Mouse (Mus musculus): ENCODE measurements around the gene Snf8.

DNA sequence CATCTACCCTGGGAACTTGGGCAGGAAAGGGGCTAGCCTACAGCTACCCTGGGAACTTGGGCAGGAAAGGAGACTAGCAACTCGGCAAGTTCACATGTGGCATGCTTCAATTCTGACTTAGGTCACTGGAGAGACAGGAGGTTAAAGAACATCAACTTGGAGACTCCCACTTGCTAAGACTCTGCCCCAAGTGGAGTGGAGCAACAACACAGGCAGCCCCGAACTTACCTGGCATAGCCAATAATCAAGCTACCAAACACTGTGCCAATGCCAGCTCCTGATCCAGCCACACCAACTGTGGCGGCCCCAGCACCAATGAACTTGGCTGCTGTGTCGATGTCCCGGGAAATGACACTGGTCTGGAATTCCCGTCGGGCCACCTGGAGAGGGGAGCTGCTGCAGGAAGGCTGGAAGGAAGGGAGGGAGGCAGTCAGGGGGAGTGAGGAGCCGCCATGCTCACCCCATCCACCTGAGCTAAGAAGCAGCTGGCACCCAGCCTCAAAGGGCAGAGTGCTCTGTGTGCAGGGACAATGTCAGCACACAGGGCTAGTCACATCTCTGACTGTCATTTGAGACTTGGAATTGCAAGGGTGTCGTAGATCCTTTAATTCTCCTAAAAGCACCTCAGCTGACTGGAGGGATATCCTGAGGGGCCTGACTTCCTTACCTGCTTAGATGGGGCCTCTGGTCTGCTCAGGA lies 38.8 kb downstream of the Snf8 start:
- TF ChIP-seq GATA2 (IDR thresholded peaks at IDR 0.05; ENCODE audit: borderline replicate concordance, low read depth, low read length) (no peak), CTCF (IDR thresholded peaks at IDR 0.05; ENCODE audit: low read depth, low read length) (no peak), TAL1 (conservative IDR thresholded peaks at IDR 0.05; ENCODE audit: low read depth, low read length) (no peak)
